Mouse (Mus musculus) skeletal muscle tissue, adult 2 months (tissue): Measurements from ENCODE around the gene Emx1.

ENCODE experiments used
- DNase-seq: peaks from one replicate; pipeline ENCODE4 v3.0.0-alpha.2; 2012; ENCODE audit warnings: low read depth, low spot score

Gene Emx1

GRCm38 (mm10) chr6:85189361-85189760, 2.1 kb downstream of the Emx1 start:
- DNase-seq, result no peak

- no peak for DNase-seq
Measured at GRCm38 (mm10) chr6:85189911-85190591, 2.8 kb downstream of the Emx1 start.

DNA sequence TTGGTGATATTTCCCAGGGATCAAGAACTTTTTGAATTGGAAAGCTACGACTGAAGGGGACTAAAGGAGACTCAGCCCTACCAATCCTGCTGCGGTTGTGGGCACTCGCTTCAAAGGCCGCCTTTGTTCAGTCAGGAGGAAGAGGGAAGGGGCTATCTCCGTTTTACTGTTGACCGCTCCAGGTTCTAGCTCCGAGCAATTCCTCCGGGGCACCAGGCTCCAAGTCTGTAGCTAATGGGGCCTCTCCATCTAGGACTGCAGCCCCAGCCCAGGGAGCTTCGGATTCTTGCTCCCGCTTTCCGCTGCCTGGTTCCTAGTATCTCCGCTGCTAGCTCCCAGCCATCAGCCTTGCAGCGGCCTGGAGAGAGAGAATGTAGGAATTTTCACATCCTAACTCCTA, 3.4 kb downstream of the Emx1 start:
- no peak for DNase-seq

DNA sequence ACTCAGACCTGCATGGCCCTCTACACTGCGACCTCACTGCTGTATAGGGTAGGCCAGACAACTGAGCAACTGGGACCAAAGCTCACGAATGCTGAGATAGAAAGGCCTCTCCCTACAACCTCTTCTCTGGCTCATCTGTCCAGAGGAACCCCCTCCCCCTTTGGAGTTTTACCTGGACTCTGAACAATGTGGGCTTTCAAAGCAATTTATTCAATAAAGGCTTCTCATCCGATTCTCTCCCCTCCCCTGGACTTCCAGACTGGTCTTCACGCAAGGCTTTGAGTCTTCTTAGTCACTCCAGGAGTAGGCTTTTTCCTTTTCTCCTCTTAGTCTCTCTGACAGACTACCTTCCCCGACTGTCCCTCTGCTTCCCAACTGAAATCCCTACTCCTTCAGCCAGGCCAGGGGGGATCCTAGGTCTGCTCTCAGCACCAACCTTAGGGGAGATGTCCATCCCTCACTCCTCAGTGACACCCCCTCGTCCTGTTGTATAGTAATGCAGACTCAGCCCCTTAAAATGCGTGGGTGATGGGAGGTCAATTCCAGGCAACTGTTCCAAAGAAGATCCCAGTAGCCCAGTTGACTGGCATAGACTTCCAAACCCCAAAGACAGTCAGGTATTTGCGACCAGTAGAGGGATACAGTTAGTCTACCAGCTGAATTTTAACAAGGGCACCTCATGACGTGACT, 4.7 kb downstream of the Emx1 start:
- no peak for DNase-seq

DNA sequence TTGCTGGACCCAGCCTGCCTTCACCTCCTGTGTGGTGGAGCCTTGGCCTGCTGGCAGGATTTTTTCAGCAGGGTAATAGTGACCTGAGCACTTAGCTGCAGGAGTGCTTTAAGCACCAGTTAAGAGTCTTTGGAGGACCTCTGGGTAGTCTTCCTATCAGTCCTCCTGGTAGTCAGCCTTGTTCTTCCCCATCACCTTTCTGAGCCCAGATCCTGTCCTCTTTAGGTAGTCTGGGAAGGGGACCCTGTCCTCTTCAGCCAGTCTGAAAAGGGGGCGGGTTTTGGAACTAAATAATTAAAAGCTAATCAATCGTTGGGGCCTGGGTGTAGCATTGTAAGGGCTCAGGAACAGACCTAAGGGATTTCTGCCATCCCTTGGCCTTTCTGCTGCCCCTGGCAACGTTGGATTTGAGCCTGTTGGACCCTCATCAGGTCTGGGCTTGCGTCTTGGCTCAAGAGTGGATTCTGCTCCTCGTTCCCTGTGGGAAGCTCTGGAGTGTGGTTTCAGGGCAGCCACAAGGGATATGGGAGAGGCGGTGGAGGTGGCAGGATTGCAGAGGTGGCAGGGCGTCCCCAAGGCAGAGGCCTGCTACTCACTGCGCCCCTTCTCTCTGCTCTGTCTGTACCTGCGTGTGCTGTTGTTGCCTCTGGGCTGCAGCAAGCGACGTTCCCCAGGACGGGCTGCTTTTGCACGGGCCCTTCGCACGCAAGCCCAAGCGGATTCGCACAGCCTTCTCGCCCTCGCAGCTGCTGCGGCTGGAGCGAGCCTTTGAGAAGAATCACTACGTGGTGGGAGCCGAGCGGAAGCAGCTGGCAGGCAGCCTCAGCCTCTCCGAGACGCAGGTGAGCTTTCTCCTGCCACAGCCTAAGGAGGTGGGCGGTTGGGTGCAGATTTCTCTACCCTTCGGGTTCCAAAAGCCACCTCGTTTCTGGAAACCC, 6.4 kb downstream of the Emx1 start:
- no peak for DNase-seq

GRCm38 (mm10) chr6:85197951-85198350, 10.7 kb downstream of the Emx1 start:
- DNase-seq, result no peak

DNA sequence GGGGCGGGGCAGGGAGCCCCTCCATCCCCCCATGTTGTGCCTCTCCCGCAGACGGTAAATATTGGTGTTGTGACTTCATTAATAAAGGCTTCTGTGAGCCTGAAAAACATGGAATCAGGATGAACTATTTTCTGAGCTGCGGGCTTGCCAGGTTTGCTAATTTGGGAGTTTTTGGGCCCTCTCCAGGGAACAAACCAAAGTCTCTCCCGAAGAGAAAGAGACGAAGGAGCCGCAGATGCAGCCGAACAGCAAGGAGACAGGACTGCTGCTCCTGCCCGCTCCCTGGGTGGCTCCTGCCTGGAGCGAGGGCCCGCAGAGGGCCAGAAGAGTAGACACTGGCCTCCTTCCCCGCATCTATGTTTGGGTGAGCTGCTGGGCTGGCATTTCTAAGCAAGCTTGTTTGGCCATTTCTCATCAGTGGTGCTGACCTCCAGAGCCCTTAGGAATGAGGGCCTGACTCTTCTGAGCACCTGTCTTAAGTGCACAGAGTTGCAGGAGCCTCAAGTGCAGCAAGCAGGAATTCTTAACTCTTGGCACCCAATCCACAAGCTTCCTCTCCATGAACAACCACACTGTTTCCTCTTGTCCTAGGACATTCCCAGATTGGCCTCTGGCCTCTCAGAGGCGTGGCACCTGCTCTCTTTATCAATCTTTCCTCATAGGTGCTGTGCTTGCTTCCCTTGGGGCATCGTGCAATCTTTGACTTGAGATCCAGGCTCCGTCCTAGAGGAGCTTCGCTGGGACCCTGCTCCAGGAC, 19.1 kb downstream of the Emx1 start:
- DNase-seq, result no peak

DNA sequence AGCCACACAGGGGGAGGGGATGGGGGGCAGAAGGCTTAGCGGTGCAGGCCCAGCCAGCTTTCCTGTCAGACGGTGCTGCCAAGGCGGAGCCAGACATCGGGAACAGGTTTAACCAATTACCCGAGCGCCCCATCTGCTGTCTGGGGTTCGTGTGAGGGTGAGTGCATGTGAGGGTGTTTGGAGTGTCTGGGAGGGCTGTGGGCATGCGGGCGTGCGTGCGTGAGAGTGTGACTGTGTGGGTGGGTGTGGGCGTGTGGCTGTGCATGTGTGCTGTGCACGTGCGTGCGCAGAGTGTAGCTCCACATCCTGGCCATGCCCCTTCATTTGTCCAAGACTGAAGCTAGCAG, 19.7 kb downstream of the Emx1 start:
- no peak for DNase-seq

DNA sequence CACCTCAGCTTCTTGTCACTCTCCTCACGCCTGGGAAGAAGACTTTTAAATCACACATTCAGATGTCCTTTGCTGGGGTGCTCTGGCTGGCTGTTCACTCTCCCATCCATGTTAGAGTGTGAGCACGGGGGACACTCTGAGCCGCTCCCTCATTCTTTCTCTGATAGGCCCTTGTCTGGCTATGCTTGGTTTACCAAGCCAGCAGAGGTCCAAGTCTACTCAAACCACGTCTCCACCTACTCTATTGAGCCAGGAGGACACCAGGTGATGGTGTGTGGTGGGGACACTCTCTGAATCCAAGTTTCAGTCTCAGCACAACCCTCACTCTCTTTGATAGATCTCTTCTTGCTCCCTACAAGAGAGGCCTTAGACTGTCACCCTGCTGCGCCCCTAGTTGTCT, 20.1 kb downstream of the Emx1 start:
- DNase-seq, result no peak

- DNase-seq, result no peak
Measured at GRCm38 (mm10) chr6:85209226-85209967, 22.2 kb downstream of the Emx1 start.

GRCm38 (mm10) chr6:85210686-85211085, 23.4 kb downstream of the Emx1 start:
- no peak for DNase-seq

DNA sequence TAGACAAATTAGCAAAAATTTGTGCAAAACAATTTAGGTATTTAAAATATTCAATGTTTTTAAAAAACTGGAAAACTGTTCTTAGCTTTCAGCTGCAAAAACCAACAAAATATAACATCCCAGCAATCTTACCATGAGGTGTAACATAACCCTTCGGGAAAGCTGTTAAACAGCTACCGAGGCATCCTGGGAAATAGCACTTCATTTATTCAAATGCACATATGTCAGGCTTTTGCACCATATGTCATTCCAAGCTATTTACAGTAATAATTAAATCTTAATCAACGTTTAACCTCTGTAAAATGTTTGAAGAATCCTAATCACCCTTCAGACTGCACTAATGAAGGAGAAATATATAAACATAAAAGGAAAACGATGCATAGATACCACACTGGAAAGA, 31.0 kb downstream of the Emx1 start:
- DNase-seq, result no peak

DNA sequence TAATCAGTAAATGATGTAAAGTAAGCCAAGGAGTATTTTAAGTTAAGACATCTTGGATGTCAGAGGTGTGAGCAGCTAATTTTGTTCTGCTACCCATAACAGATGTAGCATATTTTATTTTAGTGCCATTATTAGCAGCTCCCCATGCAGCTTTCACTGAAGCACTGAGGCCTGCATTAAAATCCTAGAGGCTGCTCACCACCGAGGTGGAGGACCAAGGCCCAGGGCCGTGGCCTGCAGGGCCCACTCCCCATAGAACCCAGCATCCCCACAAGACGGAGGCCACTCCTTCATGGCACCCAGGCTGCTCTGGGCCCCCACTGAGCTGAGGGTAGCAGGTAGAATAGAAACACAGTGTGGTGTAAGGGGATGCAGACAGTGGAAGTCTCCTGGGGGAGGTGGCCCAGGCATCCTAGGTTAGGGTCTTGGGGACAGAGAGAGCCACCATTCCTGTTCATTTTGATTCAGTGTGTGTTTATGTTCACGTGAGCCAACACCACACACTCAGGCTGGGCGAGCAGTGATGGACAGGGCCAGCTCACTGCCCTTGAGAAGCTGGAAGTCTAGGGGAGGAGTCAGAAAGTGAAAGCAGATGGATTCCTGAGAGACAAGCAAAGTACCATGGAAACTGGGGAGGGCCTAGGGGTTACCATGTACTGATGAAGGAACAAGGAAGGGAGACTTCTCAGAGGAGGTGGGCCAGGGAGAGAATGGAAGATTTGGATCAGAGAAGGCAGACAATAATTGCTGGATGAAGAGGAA, 31.6 kb downstream of the Emx1 start:
- no peak for DNase-seq

- no peak for DNase-seq
Measured at GRCm38 (mm10) chr6:85219706-85220105, 32.5 kb downstream of the Emx1 start.

DNA sequence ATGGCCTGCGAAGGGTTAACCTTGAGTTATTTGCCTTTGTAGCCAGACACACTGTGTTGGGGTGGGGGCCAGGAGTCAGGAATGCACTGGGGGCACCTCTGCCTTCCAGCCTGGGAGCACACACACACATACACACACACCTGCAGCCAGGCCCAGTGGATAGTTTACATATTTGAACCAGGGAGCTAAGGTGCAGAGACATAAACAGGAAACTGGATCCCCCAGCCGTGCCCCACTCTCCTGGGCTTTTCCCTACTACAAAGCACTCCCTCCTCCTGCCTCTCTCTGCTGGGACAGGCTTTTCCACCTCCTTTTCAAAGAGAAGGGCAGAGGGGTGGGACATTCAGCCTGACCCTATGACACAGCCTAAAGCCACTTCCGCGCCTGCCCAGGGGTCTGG, 33.7 kb downstream of the Emx1 start:
- DNase-seq, result no peak

DNA sequence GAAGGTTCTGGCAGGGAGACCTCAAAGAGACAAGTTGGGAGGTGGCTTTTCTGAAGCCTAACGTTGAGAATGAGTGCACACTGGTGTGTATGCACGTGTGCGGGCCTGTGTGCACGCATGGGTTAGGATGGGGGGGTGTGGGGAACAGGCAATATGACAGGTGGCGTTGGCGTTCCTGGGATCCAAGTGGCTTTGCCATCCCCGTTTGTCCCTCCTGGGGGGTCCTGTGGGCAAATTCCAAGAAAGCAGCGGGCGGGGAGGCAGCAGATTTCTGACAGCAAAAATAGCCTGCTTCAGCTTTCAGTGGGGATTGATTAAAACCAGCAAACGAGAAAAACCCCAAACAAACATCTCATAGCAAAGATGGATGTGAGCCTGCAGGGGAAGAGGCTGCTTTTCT, 35.3 kb downstream of the Emx1 start:
- no peak for DNase-seq

GRCm38 (mm10) chr6:85223498-85224150, 36.4 kb downstream of the Emx1 start:
- no peak for DNase-seq

DNA sequence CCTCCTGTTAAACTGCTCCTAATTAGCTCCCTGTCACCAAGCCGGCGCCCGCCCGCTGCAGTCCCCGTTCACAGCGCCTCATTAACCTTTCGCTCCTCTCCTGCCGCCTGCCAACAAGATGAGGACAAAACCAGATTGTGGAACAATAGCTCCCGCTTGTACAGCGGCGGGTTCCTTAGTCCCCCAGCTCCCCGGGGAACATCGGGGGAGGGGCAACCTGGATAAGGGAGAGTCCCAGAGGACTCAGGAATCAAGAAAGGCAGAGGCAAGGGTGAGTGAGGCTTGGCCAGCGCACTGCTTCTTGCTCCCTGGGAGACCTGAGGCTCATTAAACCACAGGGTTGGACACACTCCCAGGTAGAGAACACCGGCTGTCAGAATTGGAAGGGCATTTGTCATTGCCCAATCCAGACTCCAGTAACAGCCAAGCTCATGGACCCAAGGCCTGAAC, 37.2 kb downstream of the Emx1 start:
- peak; percentile 25 for DNase-seq

DNA sequence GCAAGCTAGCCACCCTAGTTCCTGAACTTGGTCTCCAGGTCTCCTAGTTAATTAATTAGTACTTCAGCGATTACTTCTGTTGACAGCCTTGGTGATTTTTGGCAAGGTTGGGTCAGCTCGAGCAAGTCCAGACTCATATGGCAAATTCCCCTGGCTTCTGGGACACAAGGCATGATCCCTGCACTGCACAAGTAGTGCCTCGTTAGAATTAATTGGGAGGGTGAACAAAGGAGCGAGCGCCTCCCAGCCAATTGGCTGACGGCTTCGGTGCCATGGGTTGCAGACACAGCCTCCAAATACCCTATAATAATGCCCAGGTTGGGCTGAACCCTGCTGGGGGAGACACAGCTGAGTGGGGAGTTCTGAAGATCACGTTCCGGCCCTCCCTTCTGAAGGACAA, 39.3 kb downstream of the Emx1 start:
- DNase-seq, result no peak

DNA sequence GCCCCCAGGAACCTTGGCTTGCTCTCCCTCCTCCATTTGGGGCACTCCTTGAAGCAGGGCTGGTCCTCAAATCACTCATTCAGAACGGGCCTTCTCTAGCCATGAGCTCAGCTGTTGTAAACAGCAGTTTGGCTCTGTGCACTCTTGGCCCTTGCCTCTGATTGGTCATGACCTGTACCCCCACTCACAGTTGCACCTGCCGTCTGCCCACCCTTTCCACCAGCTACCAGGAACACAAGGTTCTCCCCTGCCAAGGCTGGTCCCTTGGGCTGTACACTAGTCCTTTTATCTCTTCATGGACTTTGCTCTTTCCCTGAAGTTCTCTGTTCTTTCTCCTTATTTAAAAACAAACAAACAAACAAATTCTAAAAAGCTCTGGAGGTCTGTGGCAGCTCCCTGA, 40.3 kb downstream of the Emx1 start:
- no peak for DNase-seq
